Mouse (Mus musculus): Measurements from ENCODE around the gene Boc. TPM values are rescaled to one million over a fixed set of nuclear protein-coding genes. Genes with fewer than 3 reads are reported as not detected.

The Boc gene
- polyA plus RNA-seq, 1 experiment from 2014 or later, result 22.6 TPM

GRCm38 (mm10) chr16:44538401-44539395 is 20.0 kb downstream of the Boc start:
- ATAC-seq (ENCODE audit: low FRiP score, low TSS enrichment), result no peak; the same call in 1 of the 2 replicates
- 38% methylated on average over 16 of the region's 16 CpGs for WGBS

GRCm38 (mm10) chr16:44534122-44534521 is 24.6 kb downstream of the Boc start:
- ATAC-seq (ENCODE audit: low FRiP score, low TSS enrichment) (no peak), DNase-seq (peak; percentile 2)
- H3K4me3 ChIP-seq (replicated peaks; ENCODE audit: low read depth, low read length), result no peak overlapping the region
- H3K36me3 ChIP-seq (ENCODE audit: control insufficient read depth, insufficient read depth, low read length), result no peaks in the 10 kb centered on the region
- H3K9ac ChIP-seq (replicated peaks; ENCODE audit: low read length), result no peak overlapping the region
- peak overlapping the region; percentile 29 for H3K4me2 ChIP-seq (ENCODE audit: low read length)
- peaks cover 54% of the 10 kb centered on the region for H3K4me1 ChIP-seq (ENCODE audit: control insufficient read depth, insufficient read depth, low read length)
- WGBS, result 19% methylated on average over 7 of the region's 7 CpGs
- no peaks in the 10 kb centered on the region for H3K27me3 ChIP-seq (ENCODE audit: control insufficient read depth, insufficient read depth, low read length)
- peak overlapping the region; percentile 46; the same call in 1 of the 2 replicates for H3K27ac ChIP-seq (replicated peaks; ENCODE audit: low read depth, low read length)
- no peaks in the 10 kb centered on the region for H3K9me3 ChIP-seq (ENCODE audit: control insufficient read depth, low read length)

More at GRCm38 (mm10) chr16:44538401-44539395, 20.0 kb downstream of the Boc start:
- no peaks in the 10 kb centered on the region for H3K36me3 ChIP-seq (ENCODE audit: control insufficient read depth, insufficient read depth, low read length)
- H3K4me3 ChIP-seq (replicated peaks; ENCODE audit: low read depth, low read length), result no peak overlapping the region; the same call in 1 of the 2 replicates
- H3K4me1 ChIP-seq (ENCODE audit: control insufficient read depth, insufficient read depth, low read length), result peaks cover 60% of the 10 kb centered on the region
- no peaks in the 10 kb centered on the region for H3K9me3 ChIP-seq (ENCODE audit: control insufficient read depth, low read length)
- H3K9ac ChIP-seq (replicated peaks; ENCODE audit: low read length), result 0 out of 2 replicates have a peak overlapping the region, but pooled peaks have one; percentile 4
- H3K27ac ChIP-seq (replicated peaks; ENCODE audit: low read depth, low read length), result peak overlapping the region; percentile 72
- H3K27me3 ChIP-seq (ENCODE audit: control insufficient read depth, insufficient read depth, low read length), result no peaks in the 10 kb centered on the region
- H3K4me2 ChIP-seq (ENCODE audit: low read length), result peak overlapping the region; percentile 30
- DNase-seq, result peak; percentile 39

GRCm38 (mm10) chr16:44533522-44533921 is 25.2 kb downstream of the Boc start:
- Histone ChIP-seq H3K4me3 (replicated peaks; ENCODE audit: low read depth, low read length) (no peak overlapping the region), H3K4me1 (ENCODE audit: control insufficient read depth, insufficient read depth, low read length) (peaks cover 54% of the 10 kb centered on the region)

GRCm38 (mm10) chr16:44532851-44533250 is 25.8 kb downstream of the Boc start:
- no peak overlapping the region for H3K9ac ChIP-seq (replicated peaks; ENCODE audit: low read length)
- H3K27me3 ChIP-seq (ENCODE audit: control insufficient read depth, insufficient read depth, low read length), result no peaks in the 10 kb centered on the region
- H3K36me3 ChIP-seq (ENCODE audit: control insufficient read depth, insufficient read depth, low read length), result no peaks in the 10 kb centered on the region
- no peak for ATAC-seq (ENCODE audit: low FRiP score, low TSS enrichment)
- peak overlapping the region; percentile 46 for H3K27ac ChIP-seq (replicated peaks; ENCODE audit: low read depth, low read length)
- peak; percentile 73 for DNase-seq
- peaks cover 57% of the 10 kb centered on the region for H3K4me1 ChIP-seq (ENCODE audit: control insufficient read depth, insufficient read depth, low read length)
- no peaks in the 10 kb centered on the region for H3K9me3 ChIP-seq (ENCODE audit: control insufficient read depth, low read length)
- peak overlapping the region; percentile 29 for H3K4me2 ChIP-seq (ENCODE audit: low read length)
- H3K4me3 ChIP-seq (replicated peaks; ENCODE audit: low read depth, low read length), result no peak overlapping the region
- WGBS, result 35% methylated on average over 16 of the region's 16 CpGs

More at GRCm38 (mm10) chr16:44533522-44533921, 25.2 kb downstream of the Boc start:
- Histone ChIP-seq H3K27me3 (ENCODE audit: control insufficient read depth, insufficient read depth, low read length) (no peaks in the 10 kb centered on the region), H3K4me2 (ENCODE audit: low read length) (peak overlapping the region; percentile 29), H3K36me3 (ENCODE audit: control insufficient read depth, insufficient read depth, low read length) (no peaks in the 10 kb centered on the region), H3K9ac (replicated peaks; ENCODE audit: low read length) (no peak overlapping the region), H3K9me3 (ENCODE audit: control insufficient read depth, low read length) (no peaks in the 10 kb centered on the region), H3K27ac (replicated peaks; ENCODE audit: low read depth, low read length) (peak overlapping the region; percentile 46)
- 38% methylated on average over 8 of the region's 8 CpGs for WGBS
- no peak for ATAC-seq (ENCODE audit: low FRiP score, low TSS enrichment)
- DNase-seq, result peak; percentile 54

- no peaks in the 10 kb centered on the region for H3K27me3 ChIP-seq (ENCODE audit: control insufficient read depth, insufficient read depth, low read length)
- H3K4me3 ChIP-seq (replicated peaks; ENCODE audit: low read depth, low read length), result peak overlapping the region; percentile 18
- peak overlapping the region; percentile 36; the same call in 1 of the 2 replicates for H3K9ac ChIP-seq (replicated peaks; ENCODE audit: low read length)
- WGBS, result 1% methylated on average over 12 of the region's 12 CpGs
- peaks cover 72% of the 10 kb centered on the region for H3K4me1 ChIP-seq (ENCODE audit: control insufficient read depth, insufficient read depth, low read length)
- no peaks in the 10 kb centered on the region for H3K36me3 ChIP-seq (ENCODE audit: control insufficient read depth, insufficient read depth, low read length)
- ATAC-seq (ENCODE audit: low FRiP score, low TSS enrichment) (peak; percentile 28; the same call in 1 of the 2 replicates), DNase-seq (peak; percentile 44)
- H3K4me2 ChIP-seq (ENCODE audit: low read length), result peak overlapping the region; percentile 47
- no peaks in the 10 kb centered on the region for H3K9me3 ChIP-seq (ENCODE audit: control insufficient read depth, low read length)
- peak overlapping the region; percentile 91 for H3K27ac ChIP-seq (replicated peaks; ENCODE audit: low read depth, low read length)
These were observed 27.4 kb downstream of the Boc start for GRCm38 (mm10) chr16:44531239-44531797.

GRCm38 (mm10) chr16:44530829-44531228 is 27.9 kb downstream of the Boc start:
- H3K4me3 ChIP-seq (replicated peaks; ENCODE audit: low read depth, low read length), result peak overlapping the region; percentile 18
- no peaks in the 10 kb centered on the region for H3K9me3 ChIP-seq (ENCODE audit: control insufficient read depth, low read length)
- ATAC-seq (ENCODE audit: low FRiP score, low TSS enrichment) (peak; percentile 92), DNase-seq (peak; percentile 92)
- H3K9ac ChIP-seq (replicated peaks; ENCODE audit: low read length), result peak overlapping the region; percentile 36; the same call in 1 of the 2 replicates
- peaks cover 73% of the 10 kb centered on the region for H3K4me1 ChIP-seq (ENCODE audit: control insufficient read depth, insufficient read depth, low read length)
- H3K4me2 ChIP-seq (ENCODE audit: low read length), result peak overlapping the region; percentile 47
- no peaks in the 10 kb centered on the region for H3K36me3 ChIP-seq (ENCODE audit: control insufficient read depth, insufficient read depth, low read length)
- H3K27me3 ChIP-seq (ENCODE audit: control insufficient read depth, insufficient read depth, low read length), result no peaks in the 10 kb centered on the region
- peak overlapping the region; percentile 91 for H3K27ac ChIP-seq (replicated peaks; ENCODE audit: low read depth, low read length)
- WGBS, result 1% methylated on average over 7 of the region's 7 CpGs

- DNase-seq (peak; percentile 76), ATAC-seq (ENCODE audit: low FRiP score, low TSS enrichment) (peak; percentile 43)
- Histone ChIP-seq H3K27ac (replicated peaks; ENCODE audit: low read depth, low read length) (peak overlapping the region; percentile 91), H3K4me1 (ENCODE audit: control insufficient read depth, insufficient read depth, low read length) (peaks cover 69% of the 10 kb centered on the region), H3K9ac (replicated peaks; ENCODE audit: low read length) (peak overlapping the region; percentile 36; the same call in 1 of the 2 replicates), H3K27me3 (ENCODE audit: control insufficient read depth, insufficient read depth, low read length) (no peaks in the 10 kb centered on the region), H3K36me3 (ENCODE audit: control insufficient read depth, insufficient read depth, low read length) (no peaks in the 10 kb centered on the region), H3K4me2 (ENCODE audit: low read length) (peak overlapping the region; percentile 47), H3K4me3 (replicated peaks; ENCODE audit: low read depth, low read length) (no peak overlapping the region), H3K9me3 (ENCODE audit: control insufficient read depth, low read length) (no peaks in the 10 kb centered on the region)
- WGBS, result 2% methylated on average over 9 of the region's 9 CpGs
These were observed 28.5 kb downstream of the Boc start for GRCm38 (mm10) chr16:44530191-44530590.

GRCm38 (mm10) chr16:44529691-44530090 is 29.0 kb downstream of the Boc start:
- Histone ChIP-seq H3K4me2 (ENCODE audit: low read length) (peak overlapping the region; percentile 47), H3K27ac (replicated peaks; ENCODE audit: low read depth, low read length) (peak overlapping the region; percentile 91), H3K9ac (replicated peaks; ENCODE audit: low read length) (peak overlapping the region; percentile 36; the same call in 1 of the 2 replicates)

More at GRCm38 (mm10) chr16:44529691-44530090, 29.0 kb downstream of the Boc start:
- 1% methylated on average over 8 of the region's 8 CpGs for WGBS
- no peak for ATAC-seq (ENCODE audit: low FRiP score, low TSS enrichment)
- H3K27me3 ChIP-seq (ENCODE audit: control insufficient read depth, insufficient read depth, low read length), result no peaks in the 10 kb centered on the region
- H3K4me3 ChIP-seq (replicated peaks; ENCODE audit: low read depth, low read length), result no peak overlapping the region
- DNase-seq, result peak; percentile 60
- H3K36me3 ChIP-seq (ENCODE audit: control insufficient read depth, insufficient read depth, low read length), result no peaks in the 10 kb centered on the region
- H3K4me1 ChIP-seq (ENCODE audit: control insufficient read depth, insufficient read depth, low read length), result peaks cover 66% of the 10 kb centered on the region
- H3K9me3 ChIP-seq (ENCODE audit: control insufficient read depth, low read length), result no peaks in the 10 kb centered on the region

Data from midbrain, embryonic 14.5 days (tissue).